Mouse (Mus musculus): ENCODE measurements at regions not wholly inside any gene's neighbourhood (a gene's known extent, or its start where the extent isn't known, plus 50 kb on each side); places are given as distances from the start of the nearest gene placed in this dataset.

- whole genome bisulfite sequencing = 70% methylated on average over 2 of the region's 2 CpGs
- no peaks in the 10 kb centered on the region for H3K36me3 ChIP-seq (ENCODE audit: control insufficient read depth, insufficient read depth, low read length)
- no peak for DNase-seq (ENCODE audit: extremely low read depth, low read depth, low spot score)
Measured at GRCm38 (mm10) chr13:20724419-20724818, 69.5 kb upstream of the Aoah start.

GRCm38 (mm10) chr13:20725556-20725955 is 68.4 kb upstream of the Aoah start:
- Histone ChIP-seq H3K79me2 (ENCODE audit: control insufficient read depth, insufficient read depth, low read length) (no peaks in the 10 kb centered on the region), H3K4me1 (ENCODE audit: control insufficient read depth, insufficient read depth, low read length) (no peaks in the 10 kb centered on the region), H3K4me3 (ENCODE audit: insufficient read depth, low read depth, low read length) (no peak overlapping the region), H3K27ac (replicated peaks; ENCODE audit: insufficient read depth, low read depth, low read length) (no peak overlapping the region), H3K27me3 (ENCODE audit: control insufficient read depth, insufficient read depth, low read length) (no peaks in the 10 kb centered on the region), H3K9ac (ENCODE audit: low read depth, low read length) (no peak overlapping the region), H3K36me3 (ENCODE audit: control insufficient read depth, insufficient read depth, low read length) (no peaks in the 10 kb centered on the region)
- TF ChIP-seq POLR2A (IDR thresholded peaks at IDR 0.05; ENCODE audit: extremely low read depth, insufficient read depth, low read length) = no peak
- TF ChIP-seq CTCF (IDR thresholded peaks at IDR 0.05; ENCODE audit: low read depth, low read length) = no peak
- WGBS = 66% methylated on average over 4 of the region's 4 CpGs
- DNase-seq (ENCODE audit: extremely low read depth, low read depth, low spot score) = no peak

More at GRCm38 (mm10) chr13:20724419-20724818, 69.5 kb upstream of the Aoah start:
- H3K9ac ChIP-seq (ENCODE audit: low read depth, low read length) = no peak overlapping the region
- no peak overlapping the region for H3K27ac ChIP-seq (replicated peaks; ENCODE audit: insufficient read depth, low read depth, low read length)
- no peaks in the 10 kb centered on the region for H3K79me2 ChIP-seq (ENCODE audit: control insufficient read depth, insufficient read depth, low read length)
- no peaks in the 10 kb centered on the region for H3K4me1 ChIP-seq (ENCODE audit: control insufficient read depth, insufficient read depth, low read length)
- H3K27me3 ChIP-seq (ENCODE audit: control insufficient read depth, insufficient read depth, low read length) = no peaks in the 10 kb centered on the region
- no peak overlapping the region for H3K4me3 ChIP-seq (ENCODE audit: insufficient read depth, low read depth, low read length)
- TF ChIP-seq CTCF (IDR thresholded peaks at IDR 0.05; ENCODE audit: low read depth, low read length) = no peak
- TF ChIP-seq POLR2A (IDR thresholded peaks at IDR 0.05; ENCODE audit: extremely low read depth, insufficient read depth, low read length) = no peak

DNA sequence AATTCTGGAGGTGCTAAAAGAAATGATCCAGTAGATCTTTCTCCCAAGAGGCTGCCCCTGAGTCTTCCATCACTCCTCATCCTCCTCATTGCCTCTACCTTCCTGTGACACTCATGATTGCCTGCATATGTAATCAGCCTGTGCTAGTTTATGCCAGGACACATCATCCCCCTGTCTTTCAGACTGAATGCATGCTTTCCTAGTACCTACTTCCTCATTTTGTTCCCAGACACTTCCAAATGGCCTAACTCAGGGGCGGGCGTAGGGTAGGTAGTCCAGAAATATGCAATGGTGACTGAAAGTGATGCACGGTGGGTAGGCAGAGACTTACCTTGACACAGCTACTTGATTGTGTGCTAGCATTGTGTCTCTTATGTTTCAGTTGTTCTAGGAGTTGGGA is 65.8 kb upstream of the Aoah start:
- 91% methylated on average over 3 of the region's 3 CpGs for WGBS
- no peaks in the 10 kb centered on the region for H3K36me3 ChIP-seq (ENCODE audit: control insufficient read depth, insufficient read depth, low read length)
- H3K27ac ChIP-seq (replicated peaks; ENCODE audit: insufficient read depth, low read depth, low read length) = no peak overlapping the region
- no peaks in the 10 kb centered on the region for H3K79me2 ChIP-seq (ENCODE audit: control insufficient read depth, insufficient read depth, low read length)
- H3K4me1 ChIP-seq (ENCODE audit: control insufficient read depth, insufficient read depth, low read length) = peaks cover under 1% of the 10 kb centered on the region; the same call in 1 of the 2 replicates
- no peak for DNase-seq (ENCODE audit: extremely low read depth, low read depth, low spot score)
- no peak overlapping the region for H3K4me3 ChIP-seq (ENCODE audit: insufficient read depth, low read depth, low read length)
- no peaks in the 10 kb centered on the region for H3K27me3 ChIP-seq (ENCODE audit: control insufficient read depth, insufficient read depth, low read length)
- no peak for TF ChIP-seq CTCF (IDR thresholded peaks at IDR 0.05; ENCODE audit: low read depth, low read length)
- TF ChIP-seq POLR2A (IDR thresholded peaks at IDR 0.05; ENCODE audit: extremely low read depth, insufficient read depth, low read length) = no peak
- H3K9ac ChIP-seq (ENCODE audit: low read depth, low read length) = no peak overlapping the region

DNA sequence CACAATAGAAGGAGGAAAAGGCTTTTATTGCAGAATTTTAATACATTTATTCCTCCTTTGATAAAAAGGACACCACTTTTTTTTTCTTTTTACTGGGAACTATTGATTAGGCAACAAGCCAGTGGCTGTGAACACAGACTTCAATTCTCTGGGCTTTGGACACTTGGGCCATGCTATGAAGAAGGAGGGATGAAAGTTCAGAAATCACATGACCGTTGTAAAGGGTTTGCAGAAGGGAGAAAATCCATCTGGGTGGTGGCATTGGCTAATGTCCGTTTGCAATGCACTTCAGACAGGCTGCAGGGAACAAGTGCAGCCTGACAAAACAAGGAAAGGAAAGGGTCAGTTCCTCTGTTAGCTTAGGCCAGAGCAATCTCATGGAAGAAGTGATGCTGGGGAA is 60.9 kb upstream of the Aoah start:
- no peak overlapping the region; the same call in 1 of the 2 replicates for H3K27ac ChIP-seq (replicated peaks; ENCODE audit: insufficient read depth, low read depth, low read length)
- no peak overlapping the region for H3K4me3 ChIP-seq (ENCODE audit: insufficient read depth, low read depth, low read length)
- TF ChIP-seq POLR2A (IDR thresholded peaks at IDR 0.05; ENCODE audit: extremely low read depth, insufficient read depth, low read length) (no peak), CTCF (IDR thresholded peaks at IDR 0.05; ENCODE audit: low read depth, low read length) (no peak)
- H3K79me2 ChIP-seq (ENCODE audit: control insufficient read depth, insufficient read depth, low read length) = no peaks in the 10 kb centered on the region
- H3K27me3 ChIP-seq (ENCODE audit: control insufficient read depth, insufficient read depth, low read length) = no peaks in the 10 kb centered on the region
- H3K9ac ChIP-seq (ENCODE audit: low read depth, low read length) = no peak overlapping the region
- H3K4me1 ChIP-seq (ENCODE audit: control insufficient read depth, insufficient read depth, low read length) = peaks cover 6% of the 10 kb centered on the region
- no peaks in the 10 kb centered on the region for H3K36me3 ChIP-seq (ENCODE audit: control insufficient read depth, insufficient read depth, low read length)
- peak; percentile 63 for DNase-seq (ENCODE audit: extremely low read depth, low read depth, low spot score)
- 20% methylated on average over 2 of the region's 2 CpGs for WGBS

DNA sequence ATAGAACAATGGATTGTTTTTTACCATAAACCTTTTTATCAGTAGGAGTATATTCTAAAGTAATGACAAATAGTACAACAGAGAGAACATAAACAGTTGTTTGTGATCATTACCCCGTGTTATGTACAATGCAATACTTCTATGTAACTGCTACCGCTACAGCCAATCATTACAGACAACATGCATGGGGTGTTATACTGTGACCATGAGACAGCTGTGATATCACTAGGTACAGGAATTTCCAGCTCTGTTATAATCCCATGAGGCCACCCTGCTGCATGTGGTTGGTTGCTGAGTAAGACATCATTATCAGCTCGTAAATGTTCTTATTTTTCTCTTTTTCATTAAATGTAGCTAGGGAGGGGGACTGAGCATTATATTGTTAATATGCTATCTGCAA is 59.6 kb upstream of the Aoah start:
- TF ChIP-seq POLR2A (IDR thresholded peaks at IDR 0.05; ENCODE audit: extremely low read depth, insufficient read depth, low read length) = no peak
- no peak for TF ChIP-seq CTCF (IDR thresholded peaks at IDR 0.05; ENCODE audit: low read depth, low read length)
- no peaks in the 10 kb centered on the region for H3K79me2 ChIP-seq (ENCODE audit: control insufficient read depth, insufficient read depth, low read length)
- peaks cover 6% of the 10 kb centered on the region for H3K4me1 ChIP-seq (ENCODE audit: control insufficient read depth, insufficient read depth, low read length)
- no peak overlapping the region for H3K9ac ChIP-seq (ENCODE audit: low read depth, low read length)
- no peaks in the 10 kb centered on the region for H3K27me3 ChIP-seq (ENCODE audit: control insufficient read depth, insufficient read depth, low read length)
- no peak overlapping the region for H3K27ac ChIP-seq (replicated peaks; ENCODE audit: insufficient read depth, low read depth, low read length)
- 84% methylated on average over 3 of the region's 3 CpGs for WGBS
- DNase-seq (ENCODE audit: extremely low read depth, low read depth, low spot score) = no peak
- H3K4me3 ChIP-seq (ENCODE audit: insufficient read depth, low read depth, low read length) = no peak overlapping the region
- no peaks in the 10 kb centered on the region for H3K36me3 ChIP-seq (ENCODE audit: control insufficient read depth, insufficient read depth, low read length)

- no peaks in the 10 kb centered on the region for H3K79me2 ChIP-seq (ENCODE audit: control insufficient read depth, insufficient read depth, low read length)
- no peak overlapping the region for H3K27ac ChIP-seq (replicated peaks; ENCODE audit: insufficient read depth, low read depth, low read length)
- DNase-seq (ENCODE audit: extremely low read depth, low read depth, low spot score) = no peak
- H3K27me3 ChIP-seq (ENCODE audit: control insufficient read depth, insufficient read depth, low read length) = no peaks in the 10 kb centered on the region
- TF ChIP-seq POLR2A (IDR thresholded peaks at IDR 0.05; ENCODE audit: extremely low read depth, insufficient read depth, low read length) = no peak
- no peak for TF ChIP-seq CTCF (IDR thresholded peaks at IDR 0.05; ENCODE audit: low read depth, low read length)
- H3K4me1 ChIP-seq (ENCODE audit: control insufficient read depth, insufficient read depth, low read length) = peaks cover 6% of the 10 kb centered on the region
- H3K4me3 ChIP-seq (ENCODE audit: insufficient read depth, low read depth, low read length) = no peak overlapping the region
- no peak overlapping the region for H3K9ac ChIP-seq (ENCODE audit: low read depth, low read length)
- H3K36me3 ChIP-seq (ENCODE audit: control insufficient read depth, insufficient read depth, low read length) = no peaks in the 10 kb centered on the region
Measured at GRCm38 (mm10) chr13:20736609-20737008, 57.3 kb upstream of the Aoah start.

All from liver, adult 2 months (tissue).